ENCODE assay signal across 8 mouse cellular contexts in genomic region chr3:157947383-157948280, GRCm38 (mm10). TPM values are rescaled to one million over a fixed set of nuclear protein-coding genes. Genes with fewer than 3 reads are reported as not detected.
DNase-seq lines count a peak whose midpoint lies in the region; ATAC-seq lines count a peak whose summit lies in the region.

No protein-coding gene starts in this region.

- peak overlapping the region; percentile 99 for H3K9ac ChIP-seq in hindbrain, embryonic 13.5 days
- H3K9ac ChIP-seq in limb, embryonic 12.5 days (replicated peaks): peak overlapping the region; percentile 96

- peak; percentile 42 for ATAC-seq in erythroblast, adult 5-6 weeks (replicated peaks; ENCODE audit: low FRiP score, poor library complexity, severe bottlenecking)
- ATAC-seq in hindbrain, embryonic 13.5 days (ENCODE audit: low FRiP score): peak; percentile 82
- 0 out of 2 replicates have a peak, but pooled peaks have one; percentile 20 for ATAC-seq in limb, embryonic 12.5 days (ENCODE audit: insufficient number of reproducible peaks, insufficient read depth, low FRiP score, low TSS enrichment, low read depth)
- ATAC-seq in megakaryocyte-erythroid progenitor cell, adult 5-6 weeks (replicated peaks; ENCODE audit: low FRiP score, low TSS enrichment, poor library complexity, severe bottlenecking): peak; percentile 51

- peak overlapping the region; percentile 99 for H3K27ac ChIP-seq in hindbrain, embryonic 13.5 days
- peak overlapping the region; percentile 98 for H3K27ac ChIP-seq in limb, embryonic 12.5 days

- no peaks in the 10 kb centered on the region for H3K36me3 ChIP-seq in hindbrain, embryonic 13.5 days
- peaks cover 7% of the 10 kb centered on the region for H3K36me3 ChIP-seq in limb, embryonic 12.5 days

- H3K4me3 ChIP-seq in hindbrain, embryonic 13.5 days: peak overlapping the region; percentile 99
- peak overlapping the region; percentile 99 for H3K4me3 ChIP-seq in limb, embryonic 12.5 days (replicated peaks)

- H3K4me2 ChIP-seq in hindbrain, embryonic 13.5 days: peak overlapping the region; percentile 97
- H3K4me2 ChIP-seq in limb, embryonic 12.5 days: peak overlapping the region; percentile 92

- peaks cover 4% of the 10 kb centered on the region for H3K27me3 ChIP-seq in hindbrain, embryonic 13.5 days
- no peaks in the 10 kb centered on the region for H3K27me3 ChIP-seq in limb, embryonic 12.5 days

- peaks cover 38% of the 10 kb centered on the region for H3K4me1 ChIP-seq in hindbrain, embryonic 13.5 days (replicated peaks)
- H3K4me1 ChIP-seq in limb, embryonic 12.5 days (replicated peaks): peaks cover 12% of the 10 kb centered on the region

- no peaks in the 10 kb centered on the region for H3K9me3 ChIP-seq in hindbrain, embryonic 13.5 days
- no peaks in the 10 kb centered on the region for H3K9me3 ChIP-seq in limb, embryonic 12.5 days

- DNase-seq in layer of hippocampus, adult 11-12 months (ENCODE audit: low spot score): peak; percentile 16
- DNase-seq in layer of hippocampus, adult 9-10 months (ENCODE audit: low spot score): no peak
- DNase-seq in adrenal gland, postnatal 25 days: peak; percentile 37
- DNase-seq in spleen, postnatal 36 days (ENCODE audit: low spot score in 2 of 2): peak; percentile 22 to 28

- WGBS in hindbrain, embryonic 13.5 days: 0% methylated on average over 85 of the region's 93 CpGs
- WGBS in limb, embryonic 12.5 days: under 1% methylated on average over 84 of the region's 93 CpGs

RNA-seq across cellular contexts. Expression of gene Ankrd13c, which starts 0.6 kb away (rescaled TPM):
- 86.7 and 89.8 TPM in 2 replicates for total RNA-seq in adrenal gland, postnatal 25 days (2021)
- 49.1 and 65.3 TPM in 2 replicates for total RNA-seq in erythroblast, adult 5-6 weeks (2015; ENCODE audit: low replicate concordance)
- 61.8 and 65.3 TPM in 2 replicates for total RNA-seq in erythroblast, adult 5-6 weeks (2017; ENCODE audit: low replicate concordance)
- polyA plus RNA-seq in hindbrain, embryonic 13.5 days (2015; fragmentation: Nextera tagmentation; extraction: Ambion mirVana): 22.9 and 23.0 TPM in 2 replicates
- 18.3 and 19.1 TPM in 2 replicates for polyA plus RNA-seq in limb, embryonic 12.5 days (2016; fragmentation: Nextera tagmentation; extraction: Ambion mirVana)
- total RNA-seq in megakaryocyte-erythroid progenitor cell, adult 5-6 weeks (2014; fragmentation: Nextera tagmentation): 45.2 and 45.5 TPM in 2 replicates
- total RNA-seq in megakaryocyte-erythroid progenitor cell, adult 5-6 weeks (2017): 56.0 and 77.6 TPM in 2 replicates

RNA-seq across cellular contexts. Expression of gene Cth, which starts 22.8 kb away (rescaled TPM):
- total RNA-seq in adrenal gland, postnatal 25 days (2021): 43.2 and 45.5 TPM in 2 replicates
- total RNA-seq in erythroblast, adult 5-6 weeks (2015; ENCODE audit: low replicate concordance): not detected in 2 replicates
- 2.7 TPM in 1 of 2 replicates, not detected in the other for total RNA-seq in erythroblast, adult 5-6 weeks (2017; ENCODE audit: low replicate concordance)
- 3.1 and 3.2 TPM in 2 replicates for polyA plus RNA-seq in hindbrain, embryonic 13.5 days (2015; fragmentation: Nextera tagmentation; extraction: Ambion mirVana)
- polyA plus RNA-seq in limb, embryonic 12.5 days (2016; fragmentation: Nextera tagmentation; extraction: Ambion mirVana): 19.7 and 22.1 TPM in 2 replicates
- total RNA-seq in megakaryocyte-erythroid progenitor cell, adult 5-6 weeks (2014; fragmentation: Nextera tagmentation): 0.57 and 4.1 TPM in 2 replicates
- total RNA-seq in megakaryocyte-erythroid progenitor cell, adult 5-6 weeks (2017): 1.5 TPM in 1 of 2 replicates, not detected in the other

Comparison
In these comparisons a context has a peak if more than half of its experiments do, and no peak if none do; other contexts are left out.
1. ATAC-seq: peak in every context shown above with its lines; median percentile 82 in hindbrain, embryonic 13.5 days; 51 in megakaryocyte-erythroid progenitor cell, adult 5-6 weeks; 42 in erythroblast, adult 5-6 weeks; 20 in limb, embryonic 12.5 days.